Mouse (Mus musculus) mouse trophoblast stem cell (cell line): ENCODE measurements at regions not wholly inside any gene's neighbourhood (a gene's known extent, or its start where the extent isn't known, plus 50 kb on each side); places are given as distances from the start of the nearest gene placed in this dataset.

Source experiments
- in situ Hi-C, 2 experiments: fragments of 300-500 bp; cut with MseI, MboI; formaldehyde crosslinking; loops; 2 replicates in 1 of 2; 3 replicates in 1 of 2; pipeline ENCODE4 v1.15.1; 2025

GRCm38 (mm10) chr8:8391321-8391720, 269.7 kb downstream of the Efnb2 start:
- in situ Hi-C loops, result no loop called here

- in situ Hi-C loops, result no loop called here
Measured at GRCm38 (mm10) chr8:8378248-8378647, 282.8 kb downstream of the Efnb2 start.

GRCm38 (mm10) chr8:8376791-8377190, 284.3 kb downstream of the Efnb2 start:
- in situ Hi-C loops, result no loop called here

GRCm38 (mm10) chr8:8376379-8376778, 284.7 kb downstream of the Efnb2 start:
- in situ Hi-C loops, result no loop called here

- in situ Hi-C loops, result no loop called here
Measured at GRCm38 (mm10) chr8:8367282-8367871, 293.7 kb downstream of the Efnb2 start.

- in situ Hi-C loops, result no loop called here
Measured at GRCm38 (mm10) chr8:8361941-8362537, 299.0 kb downstream of the Efnb2 start.

GRCm38 (mm10) chr8:8360586-8360985, 300.5 kb downstream of the Efnb2 start:
- in situ Hi-C loops, result no loop called here

GRCm38 (mm10) chr8:8354977-8355376, 306.1 kb downstream of the Efnb2 start:
- in situ Hi-C loops, result no loop called here

- in situ Hi-C loops, result no loop called here
Measured at GRCm38 (mm10) chr8:8344661-8345060, 316.4 kb downstream of the Efnb2 start.

- in situ Hi-C loops, result no loop called here
Measured at GRCm38 (mm10) chr8:8335256-8335972, 325.6 kb downstream of the Efnb2 start.

- in situ Hi-C loops, result no loop called here
Measured at GRCm38 (mm10) chr8:8334515-8334914, 326.5 kb downstream of the Efnb2 start.

- in situ Hi-C loops, result no loop called here
Measured at GRCm38 (mm10) chr8:8331249-8331648, 329.8 kb downstream of the Efnb2 start.

GRCm38 (mm10) chr8:8328010-8328666, 332.9 kb downstream of the Efnb2 start:
- in situ Hi-C loops, result no loop called here

- in situ Hi-C loops, result no loop called here
Measured at GRCm38 (mm10) chr8:8326066-8326834, 334.8 kb downstream of the Efnb2 start.

- in situ Hi-C loops, result no loop called here
Measured at GRCm38 (mm10) chr8:8325420-8325819, 335.6 kb downstream of the Efnb2 start.

- in situ Hi-C loops, result no loop called here
Measured at GRCm38 (mm10) chr8:8324520-8324919, 336.5 kb downstream of the Efnb2 start.

GRCm38 (mm10) chr8:8308253-8308652, 352.8 kb downstream of the Efnb2 start:
- in situ Hi-C loops, result no loop called here

GRCm38 (mm10) chr8:8307487-8307886, 353.6 kb downstream of the Efnb2 start:
- in situ Hi-C loops, result no loop called here

- in situ Hi-C loops, result no loop called here
Measured at GRCm38 (mm10) chr8:8299965-8300767, 360.9 kb downstream of the Efnb2 start.

GRCm38 (mm10) chr8:8292577-8293247, 368.3 kb downstream of the Efnb2 start:
- in situ Hi-C loops, result no loop called here
